Mouse (Mus musculus) right cerebral cortex, postnatal 25 days (tissue): ENCODE measurements at regions not wholly inside any gene's neighbourhood (a gene's known extent, or its start where the extent isn't known, plus 50 kb on each side); places are given as distances from the start of the nearest gene placed in this dataset.

Experiments used
- DNase-seq: peaks from one replicate; pipeline ENCODE4 v3.0.0; 2022

DNA sequence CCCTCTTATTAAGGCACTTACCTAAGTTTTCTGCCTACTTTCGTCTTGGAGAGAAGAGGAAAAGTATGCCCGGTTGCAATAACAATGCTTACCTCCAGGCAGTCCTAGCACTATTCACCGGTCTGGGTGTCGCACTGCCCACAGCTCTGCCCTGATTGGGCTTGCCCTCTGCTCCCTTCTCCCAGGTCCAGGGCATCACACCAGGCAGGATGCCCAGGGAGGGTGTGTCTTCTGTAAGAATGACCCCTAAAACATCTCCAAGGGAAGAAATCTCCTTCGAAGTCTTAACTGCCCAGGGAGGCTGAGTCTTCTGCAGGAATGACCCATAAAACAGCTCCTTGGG lies 49.9 kb upstream of the Cdh5 start:
- no peak for DNase-seq
